Mouse (Mus musculus) cerebellum, adult 2 months (tissue): ENCODE measurements around the gene Vmn1r26.
"Not testable (repeated sequence)": the region's sequence is repeated elsewhere in the genome, so short reads cannot be mapped to it uniquely, and the experiment has no call there.

Source experiments
- CTCF ChIP-seq: fragments of 200-500 bp; IDR thresholded peaks from 2 replicates; pipeline ENCODE4 v1.5.1; 2011; ENCODE audit warnings: low read depth, mild to moderate bottlenecking, control low read depth, low read length, moderate library complexity, borderline replicate concordance; ENCODE audit not compliant: insufficient read depth
- POLR2A ChIP-seq: fragments of 200-500 bp; IDR thresholded peaks from 2 replicates; pipeline ENCODE4 v1.6.1; 2011; ENCODE audit warnings: low read length, control low read depth, borderline replicate concordance; ENCODE audit not compliant: insufficient read depth

DNA sequence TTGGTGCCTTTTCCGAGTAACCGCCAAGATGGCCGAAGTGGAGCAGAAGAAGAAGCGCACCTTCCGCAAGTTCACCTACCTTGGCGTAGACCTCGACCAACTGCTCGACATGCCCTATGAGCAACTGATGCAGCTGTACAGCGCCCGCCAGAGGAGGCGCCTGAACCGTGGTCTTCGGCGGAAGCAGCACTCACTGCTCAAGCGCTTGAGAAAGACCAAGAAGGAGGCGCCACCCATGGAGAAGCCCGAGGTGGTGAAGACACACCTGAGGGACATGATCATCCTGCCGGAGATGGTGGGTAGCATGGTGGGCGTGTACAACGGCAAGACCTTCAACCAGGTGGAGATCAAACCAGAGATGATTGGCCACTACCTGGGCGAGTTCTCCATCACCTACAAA is 2.5 kb upstream of the Vmn1r26 start:
- TF ChIP-seq POLR2A, CTCF: not testable (repeated sequence)
